8 mouse cellular contexts compared by ENCODE assay signal in the genomic region with DNA sequence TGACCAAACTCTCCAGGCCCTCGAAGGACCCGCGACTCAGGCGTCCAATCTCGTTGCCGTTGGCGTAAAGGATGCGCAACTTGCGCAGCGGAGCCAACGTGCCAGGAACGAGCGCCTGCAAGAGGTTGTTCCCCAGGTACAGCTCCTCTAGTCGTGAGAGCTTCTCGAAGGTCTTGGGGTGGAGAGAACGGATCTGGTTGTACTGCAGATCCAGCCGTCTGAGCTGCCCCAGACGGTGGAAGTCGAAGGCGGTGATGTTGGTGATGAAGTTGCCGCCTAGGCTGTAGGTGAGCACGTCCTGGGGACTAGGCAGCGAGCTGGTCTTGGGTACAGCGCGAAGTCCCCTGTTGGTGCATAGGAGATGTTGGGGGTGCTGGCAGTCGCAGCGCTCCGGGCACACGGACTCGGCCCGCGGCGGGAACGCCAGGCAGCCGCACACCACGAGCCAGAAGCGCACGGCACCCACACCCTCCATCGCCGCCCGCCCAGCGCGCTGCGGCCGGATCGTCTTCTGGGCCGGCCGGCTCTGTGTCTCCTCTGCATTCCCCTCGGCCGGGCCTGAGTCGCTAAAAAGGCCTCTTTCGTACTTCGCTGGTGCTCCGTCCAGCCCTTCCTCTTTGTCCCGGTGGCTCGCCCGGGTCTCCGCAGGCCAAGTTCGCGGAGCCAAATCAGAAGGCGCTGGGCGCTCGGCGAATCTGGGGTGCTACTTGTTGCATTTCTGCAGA. TPM values are rescaled to one million over a fixed set of nuclear protein-coding genes. Genes with fewer than 3 reads are reported as not detected.
DNase-seq lines count a peak whose midpoint lies in the region; ATAC-seq lines count a peak whose summit lies in the region.

No protein-coding gene starts in this region.

- under 1% methylated on average over 63 of the region's 64 CpGs for WGBS in forebrain, embryonic 13.5 days
- WGBS in intestine, embryonic 15.5 days = under 1% methylated on average over 64 of the region's 64 CpGs
- WGBS in lung, embryonic 16.5 days = under 1% methylated on average over 63 of the region's 64 CpGs

- no peaks in the 10 kb centered on the region for H3K9me3 ChIP-seq in forebrain, embryonic 13.5 days (replicated peaks)
- no peaks in the 10 kb centered on the region for H3K9me3 ChIP-seq in intestine, embryonic 15.5 days
- H3K9me3 ChIP-seq in lung, embryonic 16.5 days (ENCODE audit: control insufficient read depth, low read length) = no peaks in the 10 kb centered on the region

- no peaks in the 10 kb centered on the region for H3K36me3 ChIP-seq in forebrain, embryonic 13.5 days (ENCODE audit: poor library complexity, severe bottlenecking)
- H3K36me3 ChIP-seq in intestine, embryonic 15.5 days = no peaks in the 10 kb centered on the region
- no peaks in the 10 kb centered on the region for H3K36me3 ChIP-seq in lung, embryonic 16.5 days (ENCODE audit: control insufficient read depth, insufficient read depth, low read length)

- peaks cover 42% of the 10 kb centered on the region for H3K4me1 ChIP-seq in forebrain, embryonic 13.5 days
- peaks cover 28% of the 10 kb centered on the region for H3K4me1 ChIP-seq in intestine, embryonic 15.5 days (replicated peaks)
- H3K4me1 ChIP-seq in lung, embryonic 16.5 days (replicated peaks; ENCODE audit: control insufficient read depth, insufficient read depth, low read length) = peaks cover 30% of the 10 kb centered on the region

- no peak overlapping the region; the same call in 1 of the 2 replicates for H3K27ac ChIP-seq in forebrain, embryonic 13.5 days
- H3K27ac ChIP-seq in intestine, embryonic 15.5 days = peak overlapping the region; percentile 96
- H3K27ac ChIP-seq in lung, embryonic 16.5 days (ENCODE audit: low read length) = peak overlapping the region; percentile 94

- peak overlapping the region; percentile 73 for H3K4me2 ChIP-seq in forebrain, embryonic 13.5 days
- H3K4me2 ChIP-seq in intestine, embryonic 15.5 days (replicated peaks) = peak overlapping the region; percentile 92
- H3K4me2 ChIP-seq in lung, embryonic 16.5 days (ENCODE audit: low read depth, low read length) = peak overlapping the region; percentile 95

- intact Hi-C loops in gastrocnemius, postnatal 14 days (cut with DNase I; ENCODE audit: low total_unique reads) = loop anchor here (5.0 kb wide), 1 partner anchor 52 kb away; no protein-coding TSS in a partner anchor

- H3K4me3 ChIP-seq in forebrain, embryonic 13.5 days = peak overlapping the region; percentile 52
- H3K4me3 ChIP-seq in intestine, embryonic 15.5 days (replicated peaks) = peak overlapping the region; percentile 50
- peak overlapping the region; percentile 61 for H3K4me3 ChIP-seq in lung, embryonic 16.5 days (ENCODE audit: low read length)

- DNase-seq in gastrocnemius, postnatal 14 days = peak; percentile 59
- DNase-seq in gastrocnemius, postnatal 25 days = no peak
- DNase-seq in ZHBTc4 (ENCODE audit: low read depth, low spot score) = peak; percentile 75
- DNase-seq in retina, embryonic 14.5 days (ENCODE audit: low spot score) = peak; percentile 59

- peaks cover 60% of the 10 kb centered on the region for H3K27me3 ChIP-seq in forebrain, embryonic 13.5 days
- peaks cover 36% of the 10 kb centered on the region for H3K27me3 ChIP-seq in intestine, embryonic 15.5 days (replicated peaks)
- peaks cover 30% of the 10 kb centered on the region for H3K27me3 ChIP-seq in lung, embryonic 16.5 days (ENCODE audit: control insufficient read depth, insufficient read depth, low read depth, low read length)

- ATAC-seq in forebrain, embryonic 13.5 days = peak; percentile 9; the same call in 1 of the 2 replicates
- peak; percentile 46 for ATAC-seq in intestine, embryonic 15.5 days
- ATAC-seq in lung, embryonic 16.5 days (ENCODE audit: low read depth) = peak; percentile 16
- no peak for ATAC-seq in erythroblast, adult 5-6 weeks (replicated peaks; ENCODE audit: low FRiP score, poor library complexity, severe bottlenecking)

- peak overlapping the region; percentile 66 for H3K9ac ChIP-seq in forebrain, embryonic 13.5 days
- peak overlapping the region; percentile 62 for H3K9ac ChIP-seq in intestine, embryonic 15.5 days
- peak overlapping the region; percentile 73 for H3K9ac ChIP-seq in lung, embryonic 16.5 days (ENCODE audit: low read length)

RNA-seq across cellular contexts. Expression of a gene that starts 0.7 kb away (rescaled TPM):
- 10 to 100 TPM; 10.8 to 12.3 TPM for total RNA-seq in gastrocnemius, postnatal 14 days (2021)
- 1 to 10 TPM; 3.6 to 3.8 TPM for total RNA-seq in gastrocnemius, postnatal 25 days (2021)
- polyA plus RNA-seq in forebrain, embryonic 13.5 days (2015; fragmentation: Nextera tagmentation; extraction: Ambion mirVana) = 5.6 and 6.3 TPM in 2 replicates
- 14.6 and 17.4 TPM in 2 replicates for polyA plus RNA-seq in intestine, embryonic 15.5 days (2015; fragmentation: Nextera tagmentation; extraction: Ambion mirVana)
- polyA plus RNA-seq in lung, embryonic 16.5 days (2015; fragmentation: Nextera tagmentation; extraction: Ambion mirVana) = 33.9 and 38.9 TPM in 2 replicates
- total RNA-seq in erythroblast, adult 5-6 weeks (2015; ENCODE audit: low replicate concordance) = not detected in 2 replicates
- not detected in 2 replicates for total RNA-seq in erythroblast, adult 5-6 weeks (2017; ENCODE audit: low replicate concordance)

Comparison
In these comparisons a context has a peak if more than half of its experiments do, and no peak if none do; other contexts are left out.
1. RNA of a gene that starts 0.7 kb away (total RNA-seq): 10.8 to 12.3 TPM in gastrocnemius, postnatal 14 days and 3.6 to 3.8 TPM in gastrocnemius, postnatal 25 days; not detected in erythroblast, adult 5-6 weeks; every median in the first group is over 4 times any median in the second.
2. Peak in every context shown above with its lines, with median percentiles within 50 percentile points of each other: H3K4me2 ChIP-seq, H3K4me3 ChIP-seq and H3K9ac ChIP-seq.